Mouse (Mus musculus) midbrain, embryonic 14.5 days (tissue): ENCODE measurements around the gene Ltbp2. TPM values are rescaled to one million over a fixed set of nuclear protein-coding genes. Genes with fewer than 3 reads are reported as not detected.

Experiments
- ATAC-seq: fragments of 200-750 bp; cut with Nextera tagmentation; 2 replicates; pipeline ENCODE4 v1.8.0; 2017; ENCODE audit warnings: moderate number of reproducible peaks, moderate library complexity; ENCODE audit not compliant: low FRiP score, low TSS enrichment
- DNase-seq: peaks from one replicate; pipeline ENCODE4 v3.0.0-alpha.2; 2015
- H3K27ac ChIP-seq: fragments of 300-500 bp; sonication (generic); replicated peaks from 2 replicates; pipeline ENCODE4 v1.5.1; 2014; ENCODE audit warnings: mild to moderate bottlenecking, low read depth, low read length, moderate library complexity
- H3K27me3 ChIP-seq: fragments of 300-500 bp; sonication (generic); 2 replicates; pipeline ENCODE4 v1.6.1; 2014; ENCODE audit warnings: low read length, control low read depth, mixed read lengths; ENCODE audit not compliant: control insufficient read depth, insufficient read depth
- H3K36me3 ChIP-seq: fragments of 300-500 bp; sonication (generic); 2 replicates; pipeline ENCODE4 v1.6.1; 2014; ENCODE audit warnings: low read length, control low read depth; ENCODE audit not compliant: control insufficient read depth, insufficient read depth
- H3K4me1 ChIP-seq: fragments of 300-500 bp; sonication (generic); 2 replicates; pipeline ENCODE4 v1.6.1; 2014; ENCODE audit warnings: mild to moderate bottlenecking, antibody characterized with exemption, low read length, control low read depth; ENCODE audit not compliant: control insufficient read depth, insufficient read depth
- H3K4me2 ChIP-seq: fragments of 300-500 bp; sonication (generic); 2 replicates; pipeline ENCODE4 v1.6.1; 2014; ENCODE audit warnings: mild to moderate bottlenecking, low read length, moderate library complexity
- H3K4me3 ChIP-seq: fragments of 300-500 bp; sonication (generic); replicated peaks from 2 replicates; pipeline ENCODE4 v1.5.1; 2014; ENCODE audit warnings: low read depth, low read length
- H3K9ac ChIP-seq: fragments of 300-500 bp; sonication (generic); replicated peaks from 2 replicates; pipeline ENCODE4 v1.6.1; 2014; ENCODE audit warnings: mild to moderate bottlenecking, low read length, moderate library complexity
- H3K9me3 ChIP-seq: fragments of 300-500 bp; sonication (generic); 2 replicates; pipeline ENCODE4 v1.6.1; 2016; ENCODE audit warnings: low read length, control low read depth, mixed read lengths; ENCODE audit not compliant: control insufficient read depth
- WGBS: fragments of 180-500 bp; shearing (Covaris S2); extraction: QIAGEN DNeasy Blood & Tissue Kit; methylation state at CpG from one replicate; pipeline ENCODE4 v1.1.7; 2014; 5-methylcytosine and 5-hydroxymethylcytosine counted together
- polyA plus RNA-seq: library from polyadenylated mRNA; unstranded; fragments of >200 nt; fragmentation: Nextera tagmentation; extraction: Ambion mirVana; gene quantifications from 2 replicates; pipeline ENCODE4 v1.2.1, GENCODE M21; 2014

Gene Ltbp2
- polyA plus RNA-seq, 1 experiment from 2014 or later: 0.13 TPM

DNA sequence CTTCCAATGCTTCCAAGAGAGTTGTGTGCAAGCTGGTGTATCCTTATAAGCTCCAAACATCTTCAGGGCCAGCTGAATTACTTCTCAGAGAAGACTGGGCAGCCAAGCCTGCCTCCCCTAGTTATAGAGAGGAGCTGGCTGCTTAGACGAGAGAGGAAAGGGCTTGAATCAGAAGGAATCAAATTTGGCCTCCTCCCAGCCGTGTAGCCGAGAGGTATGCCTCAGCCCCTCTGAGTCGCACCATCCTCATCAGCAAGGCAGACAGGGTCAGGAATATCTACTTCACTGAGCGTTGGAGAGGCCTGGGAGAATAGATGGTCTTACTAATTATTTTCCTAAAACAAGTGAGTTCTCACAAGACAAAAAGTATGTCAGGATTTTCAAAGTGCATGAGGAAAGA, 40.7 kb downstream of the Ltbp2 start:
- Histone ChIP-seq H3K4me1 (no peaks in the 10 kb centered on the region), H3K4me2 (no peak overlapping the region), H3K9me3 (no peaks in the 10 kb centered on the region), H3K36me3 (no peaks in the 10 kb centered on the region), H3K9ac (no peak overlapping the region), H3K4me3 (no peak overlapping the region), H3K27me3 (no peaks in the 10 kb centered on the region), H3K27ac (no peak overlapping the region)
- DNase-seq (no peak), ATAC-seq (no peak)
- 75% methylated on average over 5 of the region's 5 CpGs for WGBS

- no peaks in the 10 kb centered on the region for H3K27me3 ChIP-seq
- no peak for ATAC-seq
- H3K9ac ChIP-seq: no peak overlapping the region
- no peaks in the 10 kb centered on the region for H3K4me1 ChIP-seq
- H3K27ac ChIP-seq: no peak overlapping the region
- H3K4me2 ChIP-seq: no peak overlapping the region
- H3K36me3 ChIP-seq: no peaks in the 10 kb centered on the region
- H3K4me3 ChIP-seq: no peak overlapping the region
- DNase-seq: no peak
- no peaks in the 10 kb centered on the region for H3K9me3 ChIP-seq
- WGBS: 94% methylated on average over 4 of the region's 4 CpGs
These were observed 41.6 kb downstream of the Ltbp2 start for GRCm38 (mm10) chr12:84834773-84835172.

DNA sequence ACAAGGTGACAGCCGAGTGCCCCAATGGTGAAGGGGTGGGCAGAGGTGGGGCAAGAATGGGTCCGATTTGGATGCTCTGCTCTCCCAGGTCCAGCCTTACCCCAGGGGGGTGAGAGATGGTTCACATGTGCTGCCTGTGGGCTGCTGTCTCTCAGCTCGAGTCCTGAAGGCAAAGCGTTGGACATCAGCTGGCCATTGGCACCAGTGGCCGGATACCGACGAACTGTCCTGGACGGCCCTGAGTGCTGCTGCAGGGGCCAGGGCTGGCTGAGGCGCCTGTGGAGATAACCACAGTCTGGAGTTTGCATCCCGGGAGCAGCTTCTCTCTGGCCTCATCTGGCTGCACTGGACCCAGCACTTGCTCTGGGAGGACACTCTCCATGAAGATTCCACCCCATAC, 44.7 kb downstream of the Ltbp2 start:
- Histone ChIP-seq H3K36me3 (no peaks in the 10 kb centered on the region), H3K4me3 (no peak overlapping the region), H3K27me3 (no peaks in the 10 kb centered on the region), H3K4me2 (no peak overlapping the region), H3K27ac (no peak overlapping the region), H3K9me3 (no peaks in the 10 kb centered on the region), H3K4me1 (no peaks in the 10 kb centered on the region), H3K9ac (no peak overlapping the region)
- WGBS: 80% methylated on average over 10 of the region's 10 CpGs
- no peak for ATAC-seq
- DNase-seq: no peak

- 79% methylated on average over 5 of the region's 5 CpGs for WGBS
These were observed 45.2 kb downstream of the Ltbp2 start for GRCm38 (mm10) chr12:84831141-84831540.

GRCm38 (mm10) chr12:84830438-84830837, 45.9 kb downstream of the Ltbp2 start:
- Histone ChIP-seq H3K27ac (no peak overlapping the region), H3K4me1 (no peaks in the 10 kb centered on the region), H3K9ac (no peak overlapping the region), H3K4me2 (no peak overlapping the region), H3K9me3 (no peaks in the 10 kb centered on the region), H3K36me3 (no peaks in the 10 kb centered on the region), H3K27me3 (no peaks in the 10 kb centered on the region), H3K4me3 (no peak overlapping the region)
- no peak for ATAC-seq
- no peak for DNase-seq
- 91% methylated on average over 5 of the region's 5 CpGs for WGBS

More at GRCm38 (mm10) chr12:84831141-84831540, 45.2 kb downstream of the Ltbp2 start:
- DNase-seq (no peak), ATAC-seq (no peak)
- Histone ChIP-seq H3K9me3 (no peaks in the 10 kb centered on the region), H3K4me1 (no peaks in the 10 kb centered on the region), H3K36me3 (no peaks in the 10 kb centered on the region), H3K27me3 (no peaks in the 10 kb centered on the region), H3K9ac (no peak overlapping the region), H3K4me3 (no peak overlapping the region), H3K4me2 (no peak overlapping the region), H3K27ac (no peak overlapping the region)

DNA sequence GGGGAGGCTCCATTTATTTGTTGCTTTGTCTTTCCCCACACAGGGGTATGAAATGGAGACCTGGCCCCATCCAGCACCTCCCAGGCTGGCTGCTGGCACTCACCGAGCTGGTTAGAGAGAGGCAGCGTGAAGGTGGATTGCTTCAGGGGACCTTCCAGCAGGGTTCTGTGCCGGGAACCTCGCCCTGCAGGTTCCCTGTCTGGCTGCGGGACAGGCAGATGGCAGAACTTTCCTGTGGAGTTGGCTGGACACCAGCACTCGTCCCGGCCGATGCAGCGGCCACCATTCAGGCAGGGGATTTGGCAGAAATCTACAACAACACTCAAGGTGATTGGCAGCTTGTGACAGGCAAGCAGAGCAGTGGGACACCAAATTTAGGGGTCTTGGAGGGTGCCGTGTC, 46.4 kb downstream of the Ltbp2 start:
- Histone ChIP-seq H3K27me3 (no peaks in the 10 kb centered on the region), H3K4me1 (no peaks in the 10 kb centered on the region), H3K9me3 (no peaks in the 10 kb centered on the region), H3K27ac (no peak overlapping the region), H3K4me2 (no peak overlapping the region), H3K9ac (no peak overlapping the region), H3K4me3 (no peak overlapping the region), H3K36me3 (no peaks in the 10 kb centered on the region)
- 79% methylated on average over 10 of the region's 10 CpGs for WGBS
- no peak for DNase-seq
- no peak for ATAC-seq

DNA sequence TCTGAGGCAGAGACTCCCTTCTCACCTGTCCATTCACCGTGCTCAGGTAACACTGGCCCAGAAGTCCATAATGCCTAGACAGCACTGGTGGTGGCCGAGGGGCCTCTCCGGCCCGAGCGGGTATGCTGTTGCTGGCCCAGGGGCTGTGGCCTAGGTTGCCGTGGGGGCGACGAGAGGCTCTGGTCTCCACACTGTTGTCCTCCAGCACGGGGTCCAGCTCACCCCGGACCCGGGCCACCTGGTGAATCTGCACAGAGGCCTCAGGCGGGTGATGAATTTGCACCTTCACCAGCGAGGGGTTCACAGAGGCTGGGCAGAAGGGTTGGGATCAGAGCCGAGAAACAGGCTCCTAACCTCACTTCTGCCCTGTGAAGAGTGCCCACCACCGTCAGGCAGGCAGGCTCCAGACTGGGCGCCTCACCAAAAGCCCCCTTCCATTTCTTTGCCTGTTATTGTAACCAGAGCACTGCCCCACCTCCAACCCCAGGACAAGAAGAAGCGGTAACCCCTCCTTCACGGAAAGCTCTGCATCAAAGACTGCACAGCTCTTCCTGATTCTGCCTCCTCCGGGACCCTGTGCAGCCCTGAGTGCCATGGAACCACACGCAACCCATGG, 47.1 kb downstream of the Ltbp2 start:
- Histone ChIP-seq H3K4me3 (no peak overlapping the region), H3K4me1 (no peaks in the 10 kb centered on the region), H3K9ac (no peak overlapping the region), H3K4me2 (no peak overlapping the region), H3K36me3 (no peaks in the 10 kb centered on the region), H3K9me3 (no peaks in the 10 kb centered on the region), H3K27ac (no peak overlapping the region), H3K27me3 (no peaks in the 10 kb centered on the region)
- 79% methylated on average over 20 of the region's 20 CpGs for WGBS
- ATAC-seq (no peak), DNase-seq (no peak)

- H3K9ac ChIP-seq: no peak overlapping the region
- no peaks in the 10 kb centered on the region for H3K36me3 ChIP-seq
- WGBS: 69% methylated on average over 8 of the region's 8 CpGs
- no peak overlapping the region for H3K4me2 ChIP-seq
- DNase-seq (no peak), ATAC-seq (no peak)
- H3K4me3 ChIP-seq: no peak overlapping the region
- H3K9me3 ChIP-seq: no peaks in the 10 kb centered on the region
- no peaks in the 10 kb centered on the region for H3K27me3 ChIP-seq
- no peak overlapping the region for H3K27ac ChIP-seq
- H3K4me1 ChIP-seq: no peaks in the 10 kb centered on the region
These were observed 48.9 kb downstream of the Ltbp2 start for GRCm38 (mm10) chr12:84827384-84827933.

- Histone ChIP-seq H3K36me3 (no peaks in the 10 kb centered on the region), H3K4me1 (no peaks in the 10 kb centered on the region), H3K4me3 (no peak overlapping the region), H3K27me3 (no peaks in the 10 kb centered on the region), H3K4me2 (no peak overlapping the region), H3K27ac (no peak overlapping the region), H3K9ac (no peak overlapping the region), H3K9me3 (no peaks in the 10 kb centered on the region)
- ATAC-seq: no peak
- 58% methylated on average over 5 of the region's 5 CpGs for WGBS
- DNase-seq: no peak
These were observed 52.1 kb downstream of the Ltbp2 start for GRCm38 (mm10) chr12:84824203-84824602.
